Mouse (Mus musculus) layer of hippocampus, adult 2 months (tissue): Measurements from ENCODE around the gene Cenpv. TPM values are rescaled to one million over a fixed set of nuclear protein-coding genes. Genes with fewer than 3 reads are reported as not detected.
"Not testable (repeated sequence)": the region's sequence is repeated elsewhere in the genome, so short reads cannot be mapped to it uniquely, and the experiment has no call there.

Source experiments
- DNase-seq, 2 experiments: peaks; one replicate each; pipeline ENCODE4 v3.0.0; 2022; ENCODE audit warnings: low spot score in 2 of 2
- H3K27ac ChIP-seq: fragments of 200-600 bp; 2 replicates; pipeline ENCODE4 v1.8.1; 2022
- H3K4me3 ChIP-seq: fragments of 200-600 bp; 2 replicates; pipeline ENCODE4 v1.8.1; 2022; ENCODE audit warnings: mild to moderate bottlenecking
- CTCF ChIP-seq: fragments of 200-600 bp; conservative IDR thresholded peaks from 2 replicates; pipeline ENCODE4 v1.8.1; 2022; ENCODE audit warnings: antibody characterized with exemption, mild to moderate bottlenecking, moderate library complexity
- total RNA-seq, 2 experiments: library from RNA; stranded (reverse); gene quantifications; 2 replicates each; pipeline ENCODE4 v1.2.3; 2021

Cenpv gene
- total RNA-seq, 2 experiments from 2014 or later: 36.3 to 43.2 TPM

DNA sequence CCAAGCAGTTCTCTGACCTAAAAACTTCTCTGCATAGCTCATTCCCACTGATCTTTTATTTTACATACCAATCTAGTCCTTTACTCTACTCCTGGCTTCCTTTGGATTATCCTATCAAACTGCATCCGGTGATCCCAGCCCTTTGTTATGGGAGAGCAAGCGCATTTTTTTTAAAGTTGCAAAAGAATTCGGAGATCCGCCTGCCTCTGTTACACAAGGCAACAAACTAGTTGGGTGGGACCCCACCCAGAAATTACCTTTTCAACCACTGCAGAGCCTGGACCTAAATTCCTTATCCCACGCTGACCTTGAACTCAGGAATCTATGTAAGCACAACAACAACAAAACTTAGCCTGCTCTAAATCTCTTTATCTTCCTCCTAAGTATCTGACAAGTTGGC, 28.1 kb downstream of the Cenpv start:
- no peak for DNase-seq
- Histone ChIP-seq H3K27ac (no peak overlapping the region), H3K4me3 (no peak overlapping the region)
- TF ChIP-seq CTCF: no peak

DNA sequence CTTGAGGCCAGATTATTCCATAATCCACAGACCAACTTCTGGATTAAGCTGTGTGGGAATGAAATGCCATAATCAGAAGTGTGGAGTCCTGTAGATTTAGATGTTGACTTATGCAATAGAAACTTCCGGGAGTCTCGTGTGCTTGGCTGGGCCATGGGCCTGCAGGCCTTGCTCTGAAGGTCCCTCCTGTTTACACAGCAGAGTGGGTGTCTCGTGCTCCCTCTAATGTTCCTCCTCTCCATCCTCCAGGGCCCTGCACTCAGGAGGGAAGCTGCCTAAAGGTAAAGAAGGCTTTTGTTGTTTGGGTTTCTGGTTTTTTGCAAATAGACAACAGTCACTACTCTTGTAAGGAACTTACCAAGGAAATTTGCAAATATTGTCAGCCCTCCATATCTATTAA, 29.5 kb downstream of the Cenpv start:
- Histone ChIP-seq H3K27ac (no peak overlapping the region), H3K4me3 (no peak overlapping the region)
- no peak for TF ChIP-seq CTCF
- DNase-seq: no peak

DNA sequence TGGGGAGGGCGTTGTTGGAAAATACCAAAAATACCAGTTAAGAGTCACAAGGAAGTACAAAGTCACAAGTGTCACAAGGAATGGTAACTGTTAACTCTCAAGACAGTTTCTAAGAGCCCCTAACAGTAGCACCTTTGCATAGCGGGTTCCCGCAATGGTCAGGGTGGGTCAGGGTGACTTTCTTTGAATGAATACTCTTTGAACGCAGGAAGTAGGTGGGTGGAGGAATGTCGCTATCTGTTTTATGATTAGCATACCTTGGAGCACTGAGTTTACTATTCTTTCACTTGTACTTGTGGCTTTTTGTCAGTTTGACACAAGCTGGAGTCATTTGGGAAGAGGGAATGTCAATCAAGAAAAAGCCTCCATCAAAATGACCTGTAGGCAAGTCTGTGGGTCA, 30.2 kb downstream of the Cenpv start:
- not testable (repeated sequence) for H3K4me3 ChIP-seq, DNase-seq, H3K27ac ChIP-seq

DNA sequence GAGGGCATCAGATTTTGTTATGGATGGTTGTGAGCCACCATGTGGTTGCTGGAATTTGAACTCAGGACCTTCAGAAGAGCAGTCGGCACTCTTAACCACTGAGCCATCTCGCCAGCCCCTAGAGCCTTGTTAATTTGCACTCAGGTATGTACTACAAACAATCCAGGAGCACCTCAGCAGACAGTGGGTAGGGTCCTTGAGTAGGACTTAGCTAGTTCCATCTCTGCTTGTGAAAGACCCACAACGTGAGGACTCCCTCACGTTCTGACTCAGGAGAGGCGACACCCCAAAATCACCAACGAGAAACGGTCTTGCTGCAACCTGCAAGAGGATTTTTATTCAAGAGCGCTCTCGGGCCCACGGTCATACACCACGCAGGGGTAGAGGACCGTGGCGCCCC, 30.7 kb downstream of the Cenpv start:
- not testable (repeated sequence) for H3K4me3 ChIP-seq, DNase-seq, H3K27ac ChIP-seq

DNA sequence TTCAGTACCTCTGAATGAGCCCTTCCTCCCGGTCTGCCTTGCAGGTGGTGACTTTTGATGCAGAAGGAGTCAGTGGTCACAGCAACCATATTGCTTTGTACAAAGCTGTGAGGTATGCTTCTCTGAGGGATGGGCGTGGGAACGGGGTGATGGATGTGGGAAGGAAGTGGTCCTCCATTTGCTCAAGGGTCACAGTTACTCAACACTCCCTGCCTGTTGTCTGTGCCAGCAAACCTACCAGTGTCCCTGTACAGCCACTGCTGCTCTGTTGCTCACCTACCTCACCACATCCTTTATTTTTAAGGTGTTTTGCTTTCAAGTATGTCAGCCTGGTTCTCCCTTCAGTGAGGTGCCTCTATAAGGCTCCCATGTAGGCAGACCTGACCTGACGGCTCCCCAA, 31.4 kb downstream of the Cenpv start:
- no peak for DNase-seq
- no peak for TF ChIP-seq CTCF
- Histone ChIP-seq H3K27ac (no peak overlapping the region), H3K4me3 (no peak overlapping the region)

DNA sequence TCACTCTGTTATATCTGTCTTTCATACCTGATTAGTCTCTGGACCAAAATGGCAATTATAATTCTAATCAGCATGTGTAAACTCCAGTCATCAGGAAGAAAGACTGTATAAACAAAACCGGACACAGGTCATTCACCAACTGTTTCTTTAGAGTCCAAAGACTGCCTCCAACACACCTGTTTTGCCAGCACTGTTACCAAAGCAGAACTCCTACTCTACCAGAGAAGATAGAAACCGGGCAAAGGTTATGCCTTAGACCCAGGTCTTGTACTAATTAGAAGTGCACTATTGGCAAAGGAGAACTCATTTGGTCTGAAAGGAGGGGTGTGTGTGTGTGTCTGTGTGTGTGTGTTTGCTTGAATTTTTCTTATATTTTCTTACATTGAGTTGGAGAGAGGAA, 38.5 kb downstream of the Cenpv start:
- no peak for DNase-seq
- no peak overlapping the region for H3K27ac ChIP-seq
- no peak for TF ChIP-seq CTCF
- no peak overlapping the region for H3K4me3 ChIP-seq

DNA sequence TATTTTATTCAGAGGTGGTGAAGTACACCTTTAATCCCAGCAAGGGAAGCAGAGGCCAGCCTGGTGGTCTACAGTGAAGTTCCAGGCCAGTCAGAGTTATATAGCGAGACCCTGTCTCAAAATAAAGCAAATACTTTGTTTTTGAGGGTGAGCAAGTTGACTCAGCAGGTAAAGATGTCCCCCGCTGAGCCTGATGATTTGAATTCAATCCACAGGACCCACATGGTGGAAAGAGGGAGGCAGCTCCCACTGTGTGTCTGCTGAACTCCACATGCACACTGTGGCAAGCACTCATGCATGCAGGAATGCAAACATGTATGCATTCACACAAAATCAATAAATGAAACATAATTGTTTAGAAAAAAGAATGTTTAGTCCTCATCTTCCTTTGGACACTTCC, 40.3 kb downstream of the Cenpv start:
- Histone ChIP-seq H3K27ac (no peak overlapping the region), H3K4me3 (no peak overlapping the region)
- TF ChIP-seq CTCF: no peak
- DNase-seq: no peak

DNA sequence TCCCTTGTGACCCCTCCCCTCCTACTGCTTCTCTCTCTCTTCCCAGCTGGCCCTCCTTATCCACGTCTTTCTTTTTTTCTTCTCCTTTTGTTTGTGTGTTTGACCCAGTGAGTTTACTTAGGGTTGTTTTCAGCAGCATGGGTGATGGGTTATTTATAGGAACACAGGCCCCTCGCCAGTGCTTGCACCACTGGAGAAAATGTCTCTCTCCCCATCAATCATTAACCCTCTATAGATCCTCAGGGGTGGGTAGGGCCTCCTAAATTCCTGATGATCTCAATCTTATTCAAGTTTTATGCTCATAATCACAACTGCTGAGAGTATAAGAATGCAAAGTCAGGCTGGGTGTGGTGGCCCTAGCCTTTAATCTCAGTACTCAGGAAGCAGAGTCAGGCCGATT, 41.9 kb downstream of the Cenpv start:
- no peak for TF ChIP-seq CTCF
- Histone ChIP-seq H3K27ac (no peak overlapping the region), H3K4me3 (no peak overlapping the region)

DNA sequence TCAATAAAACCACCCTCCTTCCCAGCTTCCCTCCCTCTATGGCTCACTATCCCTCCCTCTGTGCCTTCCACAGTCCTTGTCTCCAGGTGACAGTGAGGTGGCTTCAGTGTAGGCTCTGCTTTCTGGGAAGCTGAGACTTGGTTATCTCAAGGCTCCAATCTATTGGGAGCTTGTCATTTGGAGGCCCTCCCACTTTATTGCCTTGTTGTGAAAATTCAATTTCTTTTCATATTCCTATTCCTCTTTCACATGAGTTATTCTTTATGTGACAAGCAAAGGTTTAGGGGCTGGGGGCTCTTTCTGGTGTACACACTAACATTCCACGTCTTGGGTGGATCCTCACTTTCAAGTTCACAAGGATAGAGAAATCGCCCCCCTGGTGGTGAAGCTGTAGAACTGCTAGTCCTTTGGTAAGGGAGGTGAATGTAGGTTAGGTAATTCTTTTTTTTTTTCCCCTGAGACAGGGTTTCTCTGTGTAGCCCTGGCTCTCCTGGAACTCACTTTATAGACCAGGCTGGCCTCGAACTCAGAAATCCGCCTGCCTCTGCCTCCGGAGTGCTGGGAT, 42.8 kb downstream of the Cenpv start:
- no peak overlapping the region for H3K4me3 ChIP-seq
- DNase-seq: peak in 1 of 2 experiments; percentile 16
- peak; percentile 85 for TF ChIP-seq CTCF
- peak overlapping the region; percentile 60 for H3K27ac ChIP-seq

More for the DNA sequence above, 41.9 kb downstream of the Cenpv start:
- no peak for DNase-seq

DNA sequence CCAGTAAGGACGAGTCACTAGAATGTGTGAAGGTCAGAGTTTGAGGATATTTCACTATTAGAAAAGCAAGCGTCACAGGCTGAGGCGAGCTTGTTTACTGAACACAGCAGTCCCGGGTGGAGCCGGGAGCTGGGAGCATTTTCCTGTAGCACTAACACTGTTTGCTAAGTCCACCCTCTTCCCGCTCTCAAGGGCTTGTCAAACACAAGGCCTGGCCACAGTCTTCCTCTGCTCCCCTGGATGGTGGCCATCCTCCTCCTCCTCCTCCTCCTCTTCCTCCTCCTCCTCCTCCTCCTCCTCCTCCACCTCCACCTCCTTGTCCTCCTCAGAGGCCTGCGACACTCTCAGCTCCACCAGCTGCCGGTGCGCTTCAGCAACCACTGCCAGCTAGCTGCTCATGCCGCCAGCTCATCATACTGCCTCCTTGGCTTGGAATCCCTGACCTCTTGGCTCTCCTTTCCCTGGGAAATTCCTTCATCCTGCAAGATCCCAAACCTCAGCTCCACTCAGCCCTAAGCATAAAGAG, 43.7 kb downstream of the Cenpv start:
- no peak for TF ChIP-seq CTCF
- no peak overlapping the region for H3K4me3 ChIP-seq
- peak overlapping the region; percentile 87 for H3K27ac ChIP-seq
- DNase-seq: no peak

DNA sequence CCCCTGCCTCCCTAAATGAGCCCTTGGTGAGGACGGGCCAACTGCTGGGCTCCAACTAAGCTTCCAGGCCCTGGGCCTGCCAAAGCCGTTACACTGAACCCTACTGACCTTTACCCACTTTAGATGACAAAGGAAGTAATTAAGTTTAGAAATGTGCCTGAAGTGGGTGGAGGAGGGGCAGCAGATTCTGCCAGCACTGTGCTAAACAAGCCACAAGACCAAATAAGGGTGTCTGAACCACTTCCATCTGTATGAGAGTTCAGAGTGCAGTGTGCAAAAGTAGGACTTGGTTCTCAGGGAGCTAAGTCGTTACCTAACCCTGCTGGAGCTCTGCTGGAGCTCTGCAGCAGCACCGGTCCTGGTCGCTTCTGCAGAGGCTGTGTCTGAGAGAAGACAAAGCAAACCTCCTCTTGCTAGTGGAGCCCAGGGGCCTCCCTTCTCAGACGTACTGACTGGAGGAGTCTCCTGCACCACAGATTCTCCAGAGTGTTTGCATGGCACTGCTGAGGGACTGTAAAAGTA, 44.2 kb downstream of the Cenpv start:
- H3K27ac ChIP-seq: peak overlapping the region; percentile 87
- no peak overlapping the region for H3K4me3 ChIP-seq
- DNase-seq: peak; percentile 18 to 23
- no peak for TF ChIP-seq CTCF

DNA sequence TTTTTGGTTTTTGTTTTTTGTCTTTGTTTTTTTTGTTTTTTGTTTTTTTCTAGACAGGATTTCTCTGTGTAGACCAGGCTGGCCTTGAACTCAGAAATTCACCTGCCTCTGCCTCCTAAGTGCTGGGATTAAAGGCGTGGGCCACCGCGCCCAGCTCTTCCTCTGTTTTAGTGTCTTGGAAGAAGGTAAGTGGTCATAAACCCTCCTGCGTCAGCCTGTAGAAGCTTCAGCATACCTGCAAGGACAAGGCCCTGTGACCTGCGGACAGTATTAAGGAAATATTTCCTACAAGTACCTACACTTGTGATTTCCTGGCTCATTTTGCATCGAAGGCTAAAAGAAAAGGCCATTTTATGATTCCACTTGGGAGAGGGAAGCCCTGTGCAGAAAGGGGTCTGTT, 45.4 kb downstream of the Cenpv start:
- Histone ChIP-seq H3K4me3 (no peak overlapping the region), H3K27ac (no peak overlapping the region)
- no peak for DNase-seq
- TF ChIP-seq CTCF: no peak

DNA sequence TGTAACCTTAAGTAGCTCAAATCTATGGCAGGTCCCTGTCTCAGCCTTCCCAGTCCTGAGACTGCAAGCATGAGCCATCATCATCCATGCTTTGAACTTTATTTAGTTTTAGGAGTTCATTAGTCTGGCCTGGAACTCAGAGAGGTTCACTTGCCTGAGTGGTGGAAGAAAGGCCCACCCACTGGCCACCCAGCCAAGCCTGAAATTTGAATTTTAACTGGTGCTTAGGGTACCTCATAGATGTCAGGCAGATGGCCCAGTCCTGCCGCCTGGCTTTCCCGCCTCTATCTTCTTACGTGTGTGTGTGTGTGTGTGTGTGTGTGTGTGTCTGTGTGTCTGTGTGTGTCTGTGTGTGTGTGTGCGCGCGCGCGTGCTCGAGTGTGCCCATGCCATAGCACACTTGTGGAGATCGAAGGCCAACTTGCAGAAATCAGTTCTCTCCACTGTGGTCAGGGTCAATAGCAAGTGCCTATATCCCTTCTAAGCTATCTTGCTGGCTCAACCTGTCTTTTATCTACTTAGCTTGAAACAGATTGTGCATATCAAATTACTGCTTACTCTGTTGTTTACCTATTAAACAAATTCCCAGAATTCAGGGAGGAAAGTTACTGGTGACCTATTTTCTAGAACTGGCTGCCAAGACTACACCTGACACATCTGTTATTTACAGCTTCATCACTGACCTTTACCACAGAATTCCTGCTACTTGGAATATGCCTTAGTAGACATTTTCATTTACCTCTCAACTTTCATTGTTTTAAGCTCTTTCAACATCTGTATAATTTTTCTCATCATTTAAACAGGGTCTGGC, 51.3 kb downstream of the Cenpv start:
- TF ChIP-seq CTCF: no peak
- DNase-seq: no peak
- no peak overlapping the region for H3K27ac ChIP-seq
- no peak overlapping the region for H3K4me3 ChIP-seq

DNA sequence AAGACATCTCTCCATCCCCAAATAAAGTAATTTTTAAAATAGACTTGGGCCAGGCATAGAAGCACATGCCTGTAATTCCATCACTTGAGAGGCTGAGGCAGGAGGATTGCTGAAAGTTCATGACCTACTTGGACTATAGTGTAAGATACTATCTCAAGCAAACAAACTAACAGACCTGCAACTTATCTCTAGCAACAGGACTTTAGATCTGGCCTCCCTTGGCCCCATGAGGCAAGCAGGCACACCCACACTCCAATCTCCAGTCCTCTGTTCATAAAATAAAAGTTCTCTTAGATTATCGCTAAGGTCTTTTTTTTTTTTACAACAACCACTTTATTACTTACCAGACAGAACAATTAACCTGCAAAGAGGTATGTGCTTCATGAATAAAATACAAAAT, 52.1 kb downstream of the Cenpv start:
- Histone ChIP-seq H3K27ac (no peak overlapping the region), H3K4me3 (no peak overlapping the region)
- no peak for TF ChIP-seq CTCF
- no peak for DNase-seq
